Mouse (Mus musculus) spleen, postnatal 10 days (tissue): ENCODE results near the gene 1700029F12Rik.
A peak's percentile ranks its signal among the peaks of the same experiment; 100 is the strongest.

Experiments
- DNase-seq, 2 experiments: peaks; one replicate each; pipeline ENCODE4 v3.0.0; 2021 to 2022; ENCODE audit warnings: low spot score in 2 of 2

Gene 1700029F12Rik

GRCm38 (mm10) chr13:97021906-97022305, 12.3 kb downstream of the 1700029F12Rik start:
- no peak for DNase-seq

- no peak for DNase-seq
Observed at GRCm38 (mm10) chr13:97020122-97020521, 14.0 kb downstream of the 1700029F12Rik start.

GRCm38 (mm10) chr13:97017711-97018110, 16.5 kb downstream of the 1700029F12Rik start:
- no peak for DNase-seq

GRCm38 (mm10) chr13:97014366-97014765, 19.8 kb downstream of the 1700029F12Rik start:
- DNase-seq, result no peak

GRCm38 (mm10) chr13:97008266-97009153, 25.7 kb downstream of the 1700029F12Rik start:
- peak; percentile 22 to 26 for DNase-seq

- DNase-seq, result peak in 1 of 2 experiments; percentile 34
Observed at GRCm38 (mm10) chr13:97007501-97008265, 26.5 kb downstream of the 1700029F12Rik start.

- no peak for DNase-seq
Observed at GRCm38 (mm10) chr13:97006784-97007183, 27.4 kb downstream of the 1700029F12Rik start.

- DNase-seq, result no peak
Observed at GRCm38 (mm10) chr13:96997080-96997479, 37.1 kb downstream of the 1700029F12Rik start.

GRCm38 (mm10) chr13:96995243-96995642, 38.9 kb downstream of the 1700029F12Rik start:
- no peak for DNase-seq

- no peak for DNase-seq
Observed at GRCm38 (mm10) chr13:96993291-96993989, 40.7 kb downstream of the 1700029F12Rik start.

- no peak for DNase-seq
Observed at GRCm38 (mm10) chr13:96990561-96991265, 43.4 kb downstream of the 1700029F12Rik start.

- DNase-seq, result no peak
Observed at GRCm38 (mm10) chr13:96990045-96990444, 44.1 kb downstream of the 1700029F12Rik start.

- no peak for DNase-seq
Observed at GRCm38 (mm10) chr13:96989129-96989528, 45.0 kb downstream of the 1700029F12Rik start.

GRCm38 (mm10) chr13:96985599-96986275, 48.4 kb downstream of the 1700029F12Rik start:
- no peak for DNase-seq

- DNase-seq, result no peak
Observed at GRCm38 (mm10) chr13:96984688-96985087, 49.5 kb downstream of the 1700029F12Rik start.

GRCm38 (mm10) chr13:96983251-96984126, 50.7 kb downstream of the 1700029F12Rik start:
- DNase-seq, result peak in 1 of 2 experiments; percentile 19

- no peak for DNase-seq
Observed at GRCm38 (mm10) chr13:96980561-96980960, 53.6 kb downstream of the 1700029F12Rik start.

GRCm38 (mm10) chr13:96976986-96977595, 57.1 kb downstream of the 1700029F12Rik start:
- DNase-seq, result no peak

- DNase-seq, result no peak
Observed at GRCm38 (mm10) chr13:96973318-96973717, 60.8 kb downstream of the 1700029F12Rik start.
